In the genomic region with DNA sequence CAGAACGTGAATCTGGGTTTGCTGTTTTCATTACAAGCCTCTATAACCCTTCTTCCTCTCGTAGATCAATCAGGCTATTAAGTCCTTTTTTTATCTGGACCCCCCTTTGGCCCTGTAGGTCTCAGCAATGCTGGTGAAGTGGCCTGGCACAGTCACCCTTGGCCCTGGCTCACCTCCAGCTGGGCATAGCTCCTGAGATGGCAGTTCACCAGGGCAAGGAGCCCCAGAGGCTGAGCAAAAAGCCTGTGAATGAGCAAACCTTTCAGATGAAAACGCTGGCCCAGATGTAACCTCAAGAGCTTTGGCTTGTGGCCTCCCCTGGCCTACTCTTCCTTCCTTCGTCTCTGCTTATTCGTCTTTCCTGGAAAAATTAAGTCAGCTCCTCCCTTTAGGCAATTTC, we compare ENCODE assay signal across 13 mouse cellular contexts.
DNase-seq lines count a peak whose midpoint lies in the region; ATAC-seq and TF ChIP-seq lines count a peak whose summit lies in the region.
"Had no signal": no experiment of that assay in that cellular context is flagged by ENCODE, and none has a peak within 500 bp of the region (broad histone marks: within the 10 kb centered on the region; RNA-seq: fewer than 3 reads in every experiment).

No protein-coding gene starts in this region.

- TF ChIP-seq CTCF in kidney, adult 2 months (conservative IDR thresholded peaks at IDR 0.05; ENCODE audit: insufficient read depth, insufficient read length, low read depth, low read length), result no peak
- no peak for TF ChIP-seq CTCF in layer of hippocampus, adult 2 months (conservative IDR thresholded peaks at IDR 0.05)
- no peak for TF ChIP-seq CTCF in hindbrain, postnatal 0 days (IDR thresholded peaks at IDR 0.05; ENCODE audit: low read depth)

- TF ChIP-seq POLR2A in kidney, adult 2 months (IDR thresholded peaks at IDR 0.05; ENCODE audit: low read depth, low read length), result no peak

- 46% methylated on average over 5 of the region's 5 CpGs for WGBS in kidney, adult 2 months
- 76% methylated on average over 5 of the region's 5 CpGs for WGBS in kidney, embryonic 15.5 days
- WGBS in hindbrain, embryonic 11.5 days, result 76% methylated on average over 5 of the region's 5 CpGs
- 51% methylated on average over 5 of the region's 5 CpGs for WGBS in hindbrain, postnatal 0 days

- no peak overlapping the region for H3K27ac ChIP-seq in kidney, adult 2 months (ENCODE audit: insufficient read depth, low read depth, low read length)
- no peak overlapping the region for H3K27ac ChIP-seq in kidney, embryonic 15.5 days
- no peak overlapping the region; the same call in 1 of the 2 replicates for H3K27ac ChIP-seq in layer of hippocampus, adult 2 months
- no peak overlapping the region for H3K27ac ChIP-seq in hindbrain, embryonic 11.5 days (ENCODE audit: low read depth, low read length)
- H3K27ac ChIP-seq in hindbrain, postnatal 0 days, result no peak overlapping the region
- H3K27ac ChIP-seq: limb, embryonic 12.5 days; midbrain, embryonic 10.5 days had no signal

- H3K36me3 ChIP-seq in kidney, adult 2 months (ENCODE audit: control insufficient read depth, insufficient read depth, low read length), result no peaks in the 10 kb centered on the region
- H3K36me3 ChIP-seq in kidney, embryonic 15.5 days, result no peaks in the 10 kb centered on the region
- H3K36me3 ChIP-seq in hindbrain, embryonic 11.5 days (ENCODE audit: control insufficient read depth, insufficient read depth, low read length), result no peaks in the 10 kb centered on the region
- H3K36me3 ChIP-seq in hindbrain, postnatal 0 days (ENCODE audit: insufficient read depth, low read length), result no peaks in the 10 kb centered on the region
- H3K36me3 ChIP-seq: limb, embryonic 12.5 days; midbrain, embryonic 10.5 days had no signal

- H3K27me3 ChIP-seq in kidney, adult 2 months (replicated peaks; ENCODE audit: control insufficient read depth, insufficient read depth, low read length), result no peaks in the 10 kb centered on the region
- H3K27me3 ChIP-seq in kidney, embryonic 15.5 days, result no peaks in the 10 kb centered on the region
- no peaks in the 10 kb centered on the region for H3K27me3 ChIP-seq in hindbrain, embryonic 11.5 days (ENCODE audit: control insufficient read depth, insufficient read depth, low read length)
- no peaks in the 10 kb centered on the region for H3K27me3 ChIP-seq in hindbrain, postnatal 0 days (ENCODE audit: insufficient read depth, low read length)
- H3K27me3 ChIP-seq: CH12.LX; limb, embryonic 12.5 days had no signal

- no peak overlapping the region for H3K4me3 ChIP-seq in kidney, adult 2 months (ENCODE audit: insufficient read depth, low read depth, low read length)
- H3K4me3 ChIP-seq in kidney, embryonic 15.5 days (replicated peaks), result no peak overlapping the region
- H3K4me3 ChIP-seq in layer of hippocampus, adult 2 months, result no peak overlapping the region
- H3K4me3 ChIP-seq in hindbrain, embryonic 11.5 days (ENCODE audit: low read depth, low read length), result no peak overlapping the region
- no peak overlapping the region for H3K4me3 ChIP-seq in hindbrain, postnatal 0 days (ENCODE audit: low read length)
- H3K4me3 ChIP-seq: limb, embryonic 12.5 days; midbrain, embryonic 10.5 days had no signal

- no peak overlapping the region for H3K9ac ChIP-seq in kidney, embryonic 15.5 days
- no peak overlapping the region for H3K9ac ChIP-seq in hindbrain, embryonic 11.5 days (ENCODE audit: low read depth, low read length)
- H3K9ac ChIP-seq in hindbrain, postnatal 0 days (replicated peaks; ENCODE audit: low read length), result no peak overlapping the region
- H3K9ac ChIP-seq: limb, embryonic 12.5 days had no signal

- ATAC-seq in kidney, embryonic 15.5 days (replicated peaks; ENCODE audit: low FRiP score), result no peak
- ATAC-seq in hindbrain, embryonic 11.5 days (ENCODE audit: low FRiP score), result no peak
- ATAC-seq in hindbrain, postnatal 0 days, result no peak

- no peaks in the 10 kb centered on the region for H3K4me1 ChIP-seq in kidney, adult 2 months (ENCODE audit: control insufficient read depth, insufficient read depth, low read length)
- no peaks in the 10 kb centered on the region for H3K4me1 ChIP-seq in kidney, embryonic 15.5 days
- H3K4me1 ChIP-seq in hindbrain, embryonic 11.5 days (replicated peaks; ENCODE audit: control insufficient read depth, insufficient read depth, low read length), result no peaks in the 10 kb centered on the region
- no peaks in the 10 kb centered on the region for H3K4me1 ChIP-seq in hindbrain, postnatal 0 days (ENCODE audit: insufficient read depth, low read length)
- H3K4me1 ChIP-seq: limb, embryonic 12.5 days; midbrain, embryonic 10.5 days had no signal

- no peaks in the 10 kb centered on the region for H3K9me3 ChIP-seq in kidney, embryonic 15.5 days (replicated peaks)
- no peaks in the 10 kb centered on the region for H3K9me3 ChIP-seq in hindbrain, embryonic 11.5 days (ENCODE audit: control insufficient read depth, low read length)
- no peaks in the 10 kb centered on the region for H3K9me3 ChIP-seq in hindbrain, postnatal 0 days (ENCODE audit: low read length)
- H3K9me3 ChIP-seq: limb, embryonic 12.5 days; midbrain, embryonic 10.5 days had no signal

- H3K4me2 ChIP-seq in kidney, embryonic 15.5 days, result no peak overlapping the region
- no peak overlapping the region for H3K4me2 ChIP-seq in hindbrain, embryonic 11.5 days (replicated peaks; ENCODE audit: low read depth, low read length)
- H3K4me2 ChIP-seq in hindbrain, postnatal 0 days (ENCODE audit: low read depth, low read length), result no peak overlapping the region
- H3K4me2 ChIP-seq: limb, embryonic 12.5 days had no signal

- DNase-seq in kidney, adult 2 months, result peak; percentile 51
- DNase-seq in adrenal gland, postnatal 10 days, result peak; percentile 87
- DNase-seq in cerebellum, postnatal 36 days, result peak; percentile 68 to 69
- peak; percentile 30 to 32 for DNase-seq in layer of hippocampus, adult 2 months (ENCODE audit: low spot score in 2 of 2)
- no peak for DNase-seq in B cell, adult 2 months
- no peak for DNase-seq in hindbrain, embryonic 11.5 days (ENCODE audit: low spot score)
- DNase-seq in hindbrain, postnatal 0 days (ENCODE audit: low spot score), result no peak
- DNase-seq: embryo, embryonic 11 days; thymus, postnatal 25 days had no signal

Comparison
In these comparisons a context has a peak if more than half of its experiments do, and no peak if none do; other contexts are left out.
1. DNase-seq: peak in kidney, adult 2 months (single experiment), adrenal gland, postnatal 10 days (single experiment), cerebellum, postnatal 36 days (2 of 2) and layer of hippocampus, adult 2 months (2 of 2); none in B cell, adult 2 months (0 of 2), hindbrain, embryonic 11.5 days (single experiment) and hindbrain, postnatal 0 days (single experiment).